Mouse (Mus musculus): ENCODE data around the gene A930033H14Rik. TPM values are rescaled to one million over a fixed set of nuclear protein-coding genes. Genes with fewer than 3 reads are reported as not detected.
A peak's percentile ranks its signal among the peaks of the same experiment; 100 is the strongest.

The A930033H14Rik gene
- polyA plus RNA-seq, 1 experiment from 2014 or later, result 1.4 TPM

- H3K4me3 ChIP-seq, result no peak overlapping the region
- no peaks in the 10 kb centered on the region for H3K9me3 ChIP-seq
- 91% methylated on average over 29 of the region's 29 CpGs for WGBS
- H3K27me3 ChIP-seq, result no peaks in the 10 kb centered on the region
- no peak overlapping the region for H3K9ac ChIP-seq
- no peaks in the 10 kb centered on the region for H3K36me3 ChIP-seq
- no peak overlapping the region for H3K27ac ChIP-seq (replicated peaks)
- no peak for ATAC-seq (ENCODE audit: low FRiP score, low read depth)
- H3K4me1 ChIP-seq (replicated peaks), result peaks cover 5% of the 10 kb centered on the region
- no peak overlapping the region for H3K4me2 ChIP-seq
Observed at GRCm38 (mm10) chr10:69248261-69249160, 35.6 kb upstream of the A930033H14Rik start.

- 96% methylated on average over 7 of the region's 7 CpGs for WGBS
- H3K9me3 ChIP-seq, result no peaks in the 10 kb centered on the region
- no peaks in the 10 kb centered on the region for H3K36me3 ChIP-seq
- H3K9ac ChIP-seq, result no peak overlapping the region
- H3K4me2 ChIP-seq, result no peak overlapping the region
- no peaks in the 10 kb centered on the region for H3K4me1 ChIP-seq (replicated peaks)
- H3K27ac ChIP-seq (replicated peaks), result no peak overlapping the region
- no peak for ATAC-seq (ENCODE audit: low FRiP score, low read depth)
- no peak overlapping the region for H3K4me3 ChIP-seq
- no peaks in the 10 kb centered on the region for H3K27me3 ChIP-seq
Observed at GRCm38 (mm10) chr10:69247311-69248033, 34.6 kb upstream of the A930033H14Rik start.

GRCm38 (mm10) chr10:69246762-69247161 lies 33.9 kb upstream of the A930033H14Rik start:
- H3K27me3 ChIP-seq, result no peaks in the 10 kb centered on the region
- no peak for ATAC-seq (ENCODE audit: low FRiP score, low read depth)
- no peaks in the 10 kb centered on the region for H3K4me1 ChIP-seq (replicated peaks)
- no peak overlapping the region for H3K4me2 ChIP-seq
- H3K36me3 ChIP-seq, result no peaks in the 10 kb centered on the region
- H3K9ac ChIP-seq, result no peak overlapping the region
- H3K27ac ChIP-seq (replicated peaks), result no peak overlapping the region
- no peaks in the 10 kb centered on the region for H3K9me3 ChIP-seq
- H3K4me3 ChIP-seq, result no peak overlapping the region
- WGBS, result 94% methylated on average over 3 of the region's 3 CpGs

GRCm38 (mm10) chr10:69245906-69246668 lies 33.2 kb upstream of the A930033H14Rik start:
- 81% methylated on average over 10 of the region's 10 CpGs for WGBS
- Histone ChIP-seq H3K27me3 (no peaks in the 10 kb centered on the region), H3K9ac (no peak overlapping the region), H3K4me3 (no peak overlapping the region), H3K4me1 (replicated peaks) (no peaks in the 10 kb centered on the region), H3K4me2 (no peak overlapping the region), H3K27ac (replicated peaks) (no peak overlapping the region), H3K36me3 (no peaks in the 10 kb centered on the region), H3K9me3 (no peaks in the 10 kb centered on the region)
- ATAC-seq (ENCODE audit: low FRiP score, low read depth), result no peak

DNA sequence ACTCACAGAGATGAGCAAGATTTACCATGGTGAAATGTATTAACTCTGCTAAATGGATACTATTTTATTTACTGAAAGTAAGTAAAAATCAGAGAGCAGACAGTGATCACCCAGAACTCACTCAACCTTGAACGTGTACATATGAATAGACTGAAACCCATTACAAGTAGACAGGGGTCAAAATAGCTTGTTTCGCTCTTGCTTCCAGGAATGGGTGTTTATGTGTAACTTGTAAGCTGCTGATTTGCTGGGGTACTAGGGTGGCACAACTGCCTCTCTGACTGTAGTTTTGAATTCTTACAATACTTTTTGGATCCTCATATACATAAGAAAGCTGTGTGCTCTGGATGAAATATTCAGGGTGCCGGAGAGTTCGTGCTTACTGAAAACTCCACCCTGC lies 32.3 kb upstream of the A930033H14Rik start:
- no peaks in the 10 kb centered on the region for H3K27me3 ChIP-seq
- no peaks in the 10 kb centered on the region for H3K9me3 ChIP-seq
- no peak overlapping the region for H3K4me3 ChIP-seq
- H3K36me3 ChIP-seq, result no peaks in the 10 kb centered on the region
- ATAC-seq (ENCODE audit: low FRiP score, low read depth), result no peak
- 84% methylated on average over 4 of the region's 4 CpGs for WGBS
- H3K9ac ChIP-seq, result no peak overlapping the region
- H3K4me1 ChIP-seq (replicated peaks), result no peaks in the 10 kb centered on the region
- no peak overlapping the region for H3K4me2 ChIP-seq
- H3K27ac ChIP-seq (replicated peaks), result no peak overlapping the region

- Histone ChIP-seq H3K27me3 (no peaks in the 10 kb centered on the region), H3K4me2 (no peak overlapping the region), H3K9me3 (no peaks in the 10 kb centered on the region), H3K4me3 (no peak overlapping the region), H3K9ac (no peak overlapping the region), H3K4me1 (replicated peaks) (no peaks in the 10 kb centered on the region), H3K27ac (replicated peaks) (no peak overlapping the region), H3K36me3 (no peaks in the 10 kb centered on the region)
- 94% methylated on average over 2 of the region's 2 CpGs for WGBS
- no peak for ATAC-seq (ENCODE audit: low FRiP score, low read depth)
Observed at GRCm38 (mm10) chr10:69240530-69240929, 27.6 kb upstream of the A930033H14Rik start.

- H3K4me3 ChIP-seq, result no peak overlapping the region
- no peak overlapping the region for H3K9ac ChIP-seq
- WGBS, result 49% methylated on average over 6 of the region's 6 CpGs
- H3K27me3 ChIP-seq, result no peaks in the 10 kb centered on the region
- peak; percentile 27; the same call in 1 of the 2 replicates for ATAC-seq (ENCODE audit: low FRiP score, low read depth)
- no peak overlapping the region for H3K27ac ChIP-seq (replicated peaks)
- H3K9me3 ChIP-seq, result no peaks in the 10 kb centered on the region
- no peak overlapping the region for H3K4me2 ChIP-seq
- H3K4me1 ChIP-seq (replicated peaks), result no peaks in the 10 kb centered on the region
- no peaks in the 10 kb centered on the region for H3K36me3 ChIP-seq
Observed at GRCm38 (mm10) chr10:69238311-69238710, 25.4 kb upstream of the A930033H14Rik start.

- no peak overlapping the region for H3K4me3 ChIP-seq
- ATAC-seq (ENCODE audit: low FRiP score, low read depth), result no peak
Observed at GRCm38 (mm10) chr10:69237781-69238180, 24.9 kb upstream of the A930033H14Rik start.

DNA sequence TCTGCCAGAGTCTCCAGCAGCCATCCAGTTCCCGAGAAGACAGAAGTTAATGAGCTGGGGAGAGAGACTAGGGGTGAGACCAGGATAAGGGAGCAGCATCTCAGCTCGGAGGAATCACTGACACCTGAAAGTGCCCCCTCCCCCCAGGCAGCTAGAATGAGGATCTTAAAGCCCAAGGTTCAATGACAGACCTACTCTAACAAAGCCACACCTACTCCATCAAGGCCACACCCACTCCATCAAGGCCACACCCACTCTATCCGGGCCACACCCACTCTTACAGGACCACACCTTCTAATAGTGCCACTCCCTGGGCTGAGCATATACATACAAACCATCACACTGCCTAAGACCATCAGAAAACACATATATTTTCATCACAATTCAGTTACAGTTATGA lies 24.3 kb upstream of the A930033H14Rik start:
- Histone ChIP-seq H3K9ac (no peak overlapping the region), H3K36me3 (no peaks in the 10 kb centered on the region), H3K4me3 (no peak overlapping the region), H3K27ac (replicated peaks) (no peak overlapping the region), H3K4me1 (replicated peaks) (no peaks in the 10 kb centered on the region), H3K9me3 (no peaks in the 10 kb centered on the region), H3K27me3 (no peaks in the 10 kb centered on the region), H3K4me2 (no peak overlapping the region)
- ATAC-seq (ENCODE audit: low FRiP score, low read depth), result 0 out of 2 replicates have a peak, but pooled peaks have one; percentile 30
- 77% methylated on average over 3 of the region's 3 CpGs for WGBS

More at GRCm38 (mm10) chr10:69237781-69238180, 24.9 kb upstream of the A930033H14Rik start:
- no peak overlapping the region for H3K27ac ChIP-seq (replicated peaks)
- no peaks in the 10 kb centered on the region for H3K36me3 ChIP-seq
- 90% methylated on average over 9 of the region's 9 CpGs for WGBS
- no peaks in the 10 kb centered on the region for H3K27me3 ChIP-seq
- no peaks in the 10 kb centered on the region for H3K9me3 ChIP-seq
- no peak overlapping the region for H3K9ac ChIP-seq
- H3K4me2 ChIP-seq, result no peak overlapping the region
- no peaks in the 10 kb centered on the region for H3K4me1 ChIP-seq (replicated peaks)

GRCm38 (mm10) chr10:69225951-69226350 lies 13.1 kb upstream of the A930033H14Rik start:
- H3K27me3 ChIP-seq, result no peaks in the 10 kb centered on the region
- WGBS, result 79% methylated on average over 8 of the region's 8 CpGs
- H3K4me1 ChIP-seq (replicated peaks), result no peaks in the 10 kb centered on the region
- ATAC-seq (ENCODE audit: low FRiP score, low read depth), result no peak
- no peaks in the 10 kb centered on the region for H3K36me3 ChIP-seq
- no peak overlapping the region for H3K27ac ChIP-seq (replicated peaks)
- H3K4me3 ChIP-seq, result no peak overlapping the region
- no peak overlapping the region for H3K4me2 ChIP-seq
- no peaks in the 10 kb centered on the region for H3K9me3 ChIP-seq
- no peak overlapping the region for H3K9ac ChIP-seq

- no peak overlapping the region for H3K4me2 ChIP-seq
- no peaks in the 10 kb centered on the region for H3K36me3 ChIP-seq
- H3K27ac ChIP-seq (replicated peaks), result no peak overlapping the region
- no peaks in the 10 kb centered on the region for H3K4me1 ChIP-seq (replicated peaks)
- ATAC-seq (ENCODE audit: low FRiP score, low read depth), result no peak
- H3K9me3 ChIP-seq, result no peaks in the 10 kb centered on the region
- no peaks in the 10 kb centered on the region for H3K27me3 ChIP-seq
- no peak overlapping the region for H3K9ac ChIP-seq
- no peak overlapping the region for H3K4me3 ChIP-seq
- WGBS, result 94% methylated on average over 5 of the region's 5 CpGs
Observed at GRCm38 (mm10) chr10:69225471-69225870, 12.6 kb upstream of the A930033H14Rik start.

DNA sequence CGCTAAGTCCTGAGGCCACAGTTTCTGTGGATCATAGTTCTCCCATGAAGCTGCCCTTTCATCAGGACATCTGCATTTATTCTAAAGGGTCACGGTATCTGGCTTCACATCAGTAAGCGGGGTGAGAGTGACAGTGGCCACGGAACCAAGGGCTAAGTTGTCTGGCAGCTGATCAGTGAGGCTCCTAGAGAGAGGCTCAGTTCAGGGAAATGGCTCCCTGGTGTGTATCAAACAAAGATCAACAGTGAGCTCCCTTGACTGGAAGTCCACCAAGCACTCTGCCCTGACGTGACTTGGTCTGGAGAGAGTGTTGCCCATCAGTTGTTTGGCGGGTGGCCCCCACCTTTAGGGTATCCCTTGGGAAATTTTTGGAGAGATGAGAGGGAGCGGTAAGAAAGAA lies 11.4 kb upstream of the A930033H14Rik start:
- WGBS, result 62% methylated on average over 7 of the region's 7 CpGs
- Histone ChIP-seq H3K4me1 (replicated peaks) (no peaks in the 10 kb centered on the region), H3K27me3 (no peaks in the 10 kb centered on the region), H3K27ac (replicated peaks) (no peak overlapping the region), H3K4me2 (no peak overlapping the region), H3K36me3 (no peaks in the 10 kb centered on the region), H3K9ac (no peak overlapping the region), H3K9me3 (no peaks in the 10 kb centered on the region), H3K4me3 (no peak overlapping the region)
- no peak for ATAC-seq (ENCODE audit: low FRiP score, low read depth)
